Mouse (Mus musculus): Measurements from ENCODE around the gene Arid1b. TPM values are rescaled to one million over a fixed set of nuclear protein-coding genes. Genes with fewer than 3 reads are reported as not detected.

Arid1b gene
- polyA plus RNA-seq, 1 experiment = 59.4 TPM

- Histone ChIP-seq H3K4me1 (ENCODE audit: control insufficient read depth, insufficient read depth, insufficient read length, low read length) (peaks cover 2% of the 10 kb centered on the region), H3K27me3 (ENCODE audit: control insufficient read depth, insufficient read depth, low read length) (no peaks in the 10 kb centered on the region), H3K4me3 (ENCODE audit: low read depth, low read length) (no peak overlapping the region), H3K27ac (ENCODE audit: insufficient read depth, low read depth, low read length) (no peak overlapping the region), H3K36me3 (ENCODE audit: control insufficient read depth, insufficient read depth, low read length) (peaks cover 3% of the 10 kb centered on the region)
- 82% methylated on average over 7 of the region's 7 CpGs for WGBS
- no peak for TF ChIP-seq CTCF (IDR thresholded peaks at IDR 0.05; ENCODE audit: extremely low read depth, insufficient read length, insufficient replicate concordance, low read depth, low read length)
- TF ChIP-seq POLR2A (IDR thresholded peaks at IDR 0.05; ENCODE audit: low read depth, low read length) = no peak
These were observed 104.6 kb downstream of the Arid1b start for GRCm38 (mm10) chr17:5098727-5099126.

- peaks cover 3% of the 10 kb centered on the region for H3K36me3 ChIP-seq (ENCODE audit: control insufficient read depth, insufficient read depth, low read length)
- 58% methylated on average over 4 of the region's 4 CpGs for WGBS
- H3K4me1 ChIP-seq (ENCODE audit: control insufficient read depth, insufficient read depth, insufficient read length, low read length) = peaks cover 2% of the 10 kb centered on the region
- no peak overlapping the region for H3K4me3 ChIP-seq (ENCODE audit: low read depth, low read length)
- no peaks in the 10 kb centered on the region for H3K27me3 ChIP-seq (ENCODE audit: control insufficient read depth, insufficient read depth, low read length)
- no peak for TF ChIP-seq CTCF (IDR thresholded peaks at IDR 0.05; ENCODE audit: extremely low read depth, insufficient read length, insufficient replicate concordance, low read depth, low read length)
- TF ChIP-seq POLR2A (IDR thresholded peaks at IDR 0.05; ENCODE audit: low read depth, low read length) = no peak
- H3K27ac ChIP-seq (ENCODE audit: insufficient read depth, low read depth, low read length) = no peak overlapping the region
These were observed 105.1 kb downstream of the Arid1b start for GRCm38 (mm10) chr17:5099238-5099637.

- 90% methylated on average over 8 of the region's 8 CpGs for WGBS
- no peak for TF ChIP-seq POLR2A (IDR thresholded peaks at IDR 0.05; ENCODE audit: low read depth, low read length)
- no peak for TF ChIP-seq CTCF (IDR thresholded peaks at IDR 0.05; ENCODE audit: extremely low read depth, insufficient read length, insufficient replicate concordance, low read depth, low read length)
- Histone ChIP-seq H3K27ac (ENCODE audit: insufficient read depth, low read depth, low read length) (no peak overlapping the region), H3K36me3 (ENCODE audit: control insufficient read depth, insufficient read depth, low read length) (peaks cover 3% of the 10 kb centered on the region), H3K4me1 (ENCODE audit: control insufficient read depth, insufficient read depth, insufficient read length, low read length) (peaks cover 3% of the 10 kb centered on the region; the same call in 1 of the 2 replicates), H3K27me3 (ENCODE audit: control insufficient read depth, insufficient read depth, low read length) (no peaks in the 10 kb centered on the region), H3K4me3 (ENCODE audit: low read depth, low read length) (no peak overlapping the region)
These were observed 107.0 kb downstream of the Arid1b start for GRCm38 (mm10) chr17:5101157-5101556.

- 68% methylated on average over 2 of the region's 2 CpGs for WGBS
- TF ChIP-seq POLR2A (IDR thresholded peaks at IDR 0.05; ENCODE audit: low read depth, low read length) = no peak
- no peak for TF ChIP-seq CTCF (IDR thresholded peaks at IDR 0.05; ENCODE audit: extremely low read depth, insufficient read length, insufficient replicate concordance, low read depth, low read length)
- no peaks in the 10 kb centered on the region for H3K27me3 ChIP-seq (ENCODE audit: control insufficient read depth, insufficient read depth, low read length)
- no peak overlapping the region for H3K4me3 ChIP-seq (ENCODE audit: low read depth, low read length)
- peaks cover 10% of the 10 kb centered on the region; the same call in 1 of the 2 replicates for H3K4me1 ChIP-seq (ENCODE audit: control insufficient read depth, insufficient read depth, insufficient read length, low read length)
- H3K36me3 ChIP-seq (ENCODE audit: control insufficient read depth, insufficient read depth, low read length) = peaks cover 3% of the 10 kb centered on the region
- no peak overlapping the region for H3K27ac ChIP-seq (ENCODE audit: insufficient read depth, low read depth, low read length)
These were observed 107.8 kb downstream of the Arid1b start for GRCm38 (mm10) chr17:5101887-5102286.

GRCm38 (mm10) chr17:5105746-5106145 lies 111.6 kb downstream of the Arid1b start:
- 83% methylated on average over 6 of the region's 6 CpGs for WGBS
- TF ChIP-seq POLR2A (IDR thresholded peaks at IDR 0.05; ENCODE audit: low read depth, low read length) (no peak), CTCF (IDR thresholded peaks at IDR 0.05; ENCODE audit: extremely low read depth, insufficient read length, insufficient replicate concordance, low read depth, low read length) (no peak)
- peaks cover 22% of the 10 kb centered on the region for H3K4me1 ChIP-seq (ENCODE audit: control insufficient read depth, insufficient read depth, insufficient read length, low read length)
- no peaks in the 10 kb centered on the region for H3K36me3 ChIP-seq (ENCODE audit: control insufficient read depth, insufficient read depth, low read length)
- no peak overlapping the region for H3K4me3 ChIP-seq (ENCODE audit: low read depth, low read length)
- no peaks in the 10 kb centered on the region for H3K27me3 ChIP-seq (ENCODE audit: control insufficient read depth, insufficient read depth, low read length)
- H3K27ac ChIP-seq (ENCODE audit: insufficient read depth, low read depth, low read length) = no peak overlapping the region

GRCm38 (mm10) chr17:5106263-5107195 lies 112.4 kb downstream of the Arid1b start:
- no peak for TF ChIP-seq POLR2A (IDR thresholded peaks at IDR 0.05; ENCODE audit: low read depth, low read length)
- no peak for TF ChIP-seq CTCF (IDR thresholded peaks at IDR 0.05; ENCODE audit: extremely low read depth, insufficient read length, insufficient replicate concordance, low read depth, low read length)
- H3K27ac ChIP-seq (ENCODE audit: insufficient read depth, low read depth, low read length) = no peak overlapping the region
- H3K4me1 ChIP-seq (ENCODE audit: control insufficient read depth, insufficient read depth, insufficient read length, low read length) = peaks cover 22% of the 10 kb centered on the region
- no peaks in the 10 kb centered on the region for H3K27me3 ChIP-seq (ENCODE audit: control insufficient read depth, insufficient read depth, low read length)
- no peaks in the 10 kb centered on the region for H3K36me3 ChIP-seq (ENCODE audit: control insufficient read depth, insufficient read depth, low read length)
- H3K4me3 ChIP-seq (ENCODE audit: low read depth, low read length) = no peak overlapping the region
- WGBS = 56% methylated on average over 11 of the region's 11 CpGs

- peaks cover 29% of the 10 kb centered on the region for H3K4me1 ChIP-seq (ENCODE audit: control insufficient read depth, insufficient read depth, insufficient read length, low read length)
- no peak overlapping the region for H3K4me3 ChIP-seq (ENCODE audit: low read depth, low read length)
- WGBS = 80% methylated on average over 4 of the region's 4 CpGs
- no peaks in the 10 kb centered on the region for H3K36me3 ChIP-seq (ENCODE audit: control insufficient read depth, insufficient read depth, low read length)
- H3K27ac ChIP-seq (ENCODE audit: insufficient read depth, low read depth, low read length) = no peak overlapping the region
- H3K27me3 ChIP-seq (ENCODE audit: control insufficient read depth, insufficient read depth, low read length) = no peaks in the 10 kb centered on the region
- TF ChIP-seq POLR2A (IDR thresholded peaks at IDR 0.05; ENCODE audit: low read depth, low read length) (no peak), CTCF (IDR thresholded peaks at IDR 0.05; ENCODE audit: extremely low read depth, insufficient read length, insufficient replicate concordance, low read depth, low read length) (no peak)
These were observed 113.4 kb downstream of the Arid1b start for GRCm38 (mm10) chr17:5107501-5107900.

Data from small intestine, adult 2 months (tissue).